Mouse (Mus musculus) intestine, postnatal 0 days (tissue): Measurements from ENCODE around the gene Sardh. TPM values are rescaled to one million over a fixed set of nuclear protein-coding genes. Genes with fewer than 3 reads are reported as not detected.

Experiments used
- ATAC-seq: fragments of 200-750 bp; cut with Nextera tagmentation; 2 replicates; pipeline ENCODE4 v1.8.0; 2017; ENCODE audit warnings: mild to moderate bottlenecking, moderate TSS enrichment, moderate library complexity
- H3K27ac ChIP-seq: fragments of 300-500 bp; sonication (generic); 2 replicates; pipeline ENCODE4 v1.5.1; 2014; ENCODE audit warnings: mild to moderate bottlenecking, low read depth, low read length, moderate library complexity
- H3K27me3 ChIP-seq: fragments of 300-500 bp; sonication (generic); replicated peaks from 2 replicates; pipeline ENCODE4 v1.6.1; 2014; ENCODE audit warnings: low read length, mixed read lengths; ENCODE audit not compliant: control insufficient read depth, insufficient read depth
- H3K36me3 ChIP-seq: fragments of 300-500 bp; sonication (generic); 2 replicates; pipeline ENCODE4 v1.6.1; 2014; ENCODE audit warnings: mild to moderate bottlenecking, moderate library complexity; ENCODE audit not compliant: control insufficient read depth, insufficient read depth
- H3K4me1 ChIP-seq: fragments of 300-500 bp; sonication (generic); replicated peaks from 2 replicates; pipeline ENCODE4 v1.6.1; 2014; ENCODE audit warnings: antibody characterized with exemption, low read length, mixed read lengths; ENCODE audit not compliant: control insufficient read depth, insufficient read depth
- H3K4me2 ChIP-seq: fragments of 300-500 bp; sonication (generic); replicated peaks from 2 replicates; pipeline ENCODE4 v1.6.1; 2014; ENCODE audit warnings: low read depth, mild to moderate bottlenecking, moderate library complexity
- H3K4me3 ChIP-seq: fragments of 300-500 bp; sonication (generic); 2 replicates; pipeline ENCODE4 v1.5.1; 2014; ENCODE audit warnings: low read depth, low read length
- H3K9ac ChIP-seq: fragments of 300-500 bp; sonication (generic); 2 replicates; pipeline ENCODE4 v1.6.1; 2014; ENCODE audit warnings: mild to moderate bottlenecking, low read depth, low read length
- H3K9me3 ChIP-seq: fragments of 300-500 bp; sonication (generic); 2 replicates; pipeline ENCODE4 v1.6.1; 2016; ENCODE audit warnings: mixed run types; ENCODE audit not compliant: control insufficient read depth
- CTCF ChIP-seq: sonication (generic); IDR thresholded peaks from 2 replicates; pipeline ENCODE4 v1.5.1; 2016; ENCODE audit warnings: low read depth, mild to moderate bottlenecking, control low read depth, antibody characterized with exemption, moderate library complexity
- whole genome bisulfite sequencing: fragments of 180-500 bp; shearing (Covaris S2); extraction: QIAGEN DNeasy Blood & Tissue Kit; methylation state at CpG from one replicate; pipeline ENCODE4 v1.1.7; 2014; 5-methylcytosine and 5-hydroxymethylcytosine counted together
- polyA plus RNA-seq: library from polyadenylated mRNA; unstranded; fragments of >200 nt; fragmentation: Nextera tagmentation; extraction: Ambion mirVana; gene quantifications from 2 replicates; pipeline ENCODE4 v1.2.1, GENCODE M21; 2015

Gene Sardh
- polyA plus RNA-seq, 1 experiment from 2014 or later = 3.1 TPM

- Histone ChIP-seq H3K4me2 (no peak overlapping the region), H3K36me3 (peaks cover 38% of the 10 kb centered on the region; the same call in 1 of the 2 replicates), H3K9ac (no peak overlapping the region), H3K4me1 (no peaks in the 10 kb centered on the region), H3K9me3 (no peaks in the 10 kb centered on the region), H3K27me3 (no peaks in the 10 kb centered on the region), H3K27ac (no peak overlapping the region), H3K4me3 (no peak overlapping the region)
- no peak for ATAC-seq
- no peak for TF ChIP-seq CTCF
- 89% methylated on average over 9 of the region's 9 CpGs for WGBS
Observed at GRCm38 (mm10) chr2:27281771-27282170, 33.6 kb upstream of the Sardh start.

GRCm38 (mm10) chr2:27280920-27281611 is 32.9 kb upstream of the Sardh start:
- Histone ChIP-seq H3K9ac (no peak overlapping the region), H3K4me3 (no peak overlapping the region), H3K36me3 (peaks cover 34% of the 10 kb centered on the region; the same call in 1 of the 2 replicates), H3K9me3 (no peaks in the 10 kb centered on the region), H3K27me3 (no peaks in the 10 kb centered on the region), H3K4me2 (no peak overlapping the region), H3K4me1 (no peaks in the 10 kb centered on the region), H3K27ac (no peak overlapping the region)
- TF ChIP-seq CTCF = peak; percentile 86
- no peak for ATAC-seq
- 68% methylated on average over 13 of the region's 13 CpGs for WGBS

- H3K4me3 ChIP-seq = no peak overlapping the region
- peaks cover 46% of the 10 kb centered on the region; the same call in 1 of the 2 replicates for H3K36me3 ChIP-seq
- no peak overlapping the region for H3K9ac ChIP-seq
- no peaks in the 10 kb centered on the region for H3K27me3 ChIP-seq
- no peaks in the 10 kb centered on the region for H3K4me1 ChIP-seq
- no peak overlapping the region for H3K4me2 ChIP-seq
- TF ChIP-seq CTCF = no peak
- ATAC-seq = no peak
- no peaks in the 10 kb centered on the region for H3K9me3 ChIP-seq
- WGBS = 96% methylated on average over 7 of the region's 7 CpGs
- no peak overlapping the region for H3K27ac ChIP-seq
Observed at GRCm38 (mm10) chr2:27278859-27279258, 30.7 kb upstream of the Sardh start.

GRCm38 (mm10) chr2:27268325-27268724 is 20.2 kb upstream of the Sardh start:
- Histone ChIP-seq H3K36me3 (peaks cover 58% of the 10 kb centered on the region), H3K4me1 (no peaks in the 10 kb centered on the region), H3K9ac (no peak overlapping the region), H3K4me2 (no peak overlapping the region), H3K9me3 (no peaks in the 10 kb centered on the region), H3K27me3 (no peaks in the 10 kb centered on the region), H3K27ac (no peak overlapping the region), H3K4me3 (no peak overlapping the region)
- no peak for ATAC-seq
- no peak for TF ChIP-seq CTCF
- WGBS = 71% methylated on average over 2 of the region's 2 CpGs

- Histone ChIP-seq H3K27me3 (no peaks in the 10 kb centered on the region), H3K4me2 (no peak overlapping the region), H3K4me1 (no peaks in the 10 kb centered on the region), H3K27ac (no peak overlapping the region), H3K9me3 (no peaks in the 10 kb centered on the region), H3K4me3 (no peak overlapping the region), H3K36me3 (peaks cover 55% of the 10 kb centered on the region), H3K9ac (no peak overlapping the region)
- WGBS = 75% methylated on average over 3 of the region's 3 CpGs
- no peak for ATAC-seq
- no peak for TF ChIP-seq CTCF
Observed at GRCm38 (mm10) chr2:27265819-27266218, 17.7 kb upstream of the Sardh start.

GRCm38 (mm10) chr2:27262984-27263383 is 14.8 kb upstream of the Sardh start:
- no peak overlapping the region for H3K4me3 ChIP-seq
- no peak overlapping the region for H3K4me2 ChIP-seq
- no peaks in the 10 kb centered on the region for H3K4me1 ChIP-seq
- H3K9ac ChIP-seq = 0 out of 2 replicates have a peak overlapping the region, but pooled peaks have one; percentile 11
- no peaks in the 10 kb centered on the region for H3K9me3 ChIP-seq
- H3K27ac ChIP-seq = no peak overlapping the region
- 87% methylated on average over 4 of the region's 4 CpGs for WGBS
- peaks cover 33% of the 10 kb centered on the region; the same call in 1 of the 2 replicates for H3K36me3 ChIP-seq
- no peak for ATAC-seq
- no peak for TF ChIP-seq CTCF
- H3K27me3 ChIP-seq = no peaks in the 10 kb centered on the region
